Mouse (Mus musculus): ENCODE results near the gene Kif26b. TPM values are rescaled to one million over a fixed set of nuclear protein-coding genes. Genes with fewer than 3 reads are reported as not detected.

Gene Kif26b
- polyA plus RNA-seq, 1 experiment from 2014 or later = 2.9 TPM

- 0 out of 2 replicates have a peak, but pooled peaks cover 8% of the 10 kb centered on the region for H3K4me1 ChIP-seq
- ATAC-seq = no peak
- no peak overlapping the region for H3K4me3 ChIP-seq
- H3K27me3 ChIP-seq = no peaks in the 10 kb centered on the region
- no peaks in the 10 kb centered on the region for H3K36me3 ChIP-seq (ENCODE audit: poor library complexity, severe bottlenecking)
- no peak overlapping the region for H3K4me2 ChIP-seq
- no peak overlapping the region for H3K9ac ChIP-seq
- H3K9me3 ChIP-seq (replicated peaks) = no peaks in the 10 kb centered on the region
- no peak overlapping the region for H3K27ac ChIP-seq
- 84% methylated on average over 5 of the region's 5 CpGs for WGBS
Measured at GRCm38 (mm10) chr1:178847569-178847968, 318.6 kb downstream of the Kif26b start.

GRCm38 (mm10) chr1:178848380-178849106 lies 319.6 kb downstream of the Kif26b start:
- no peaks in the 10 kb centered on the region for H3K36me3 ChIP-seq (ENCODE audit: poor library complexity, severe bottlenecking)
- WGBS = 74% methylated on average over 5 of the region's 5 CpGs
- 0 out of 2 replicates have a peak, but pooled peaks cover 8% of the 10 kb centered on the region for H3K4me1 ChIP-seq
- H3K4me2 ChIP-seq = no peak overlapping the region
- H3K9ac ChIP-seq = no peak overlapping the region
- H3K27ac ChIP-seq = no peak overlapping the region
- peak; percentile 51 for ATAC-seq
- no peaks in the 10 kb centered on the region for H3K9me3 ChIP-seq (replicated peaks)
- H3K27me3 ChIP-seq = no peaks in the 10 kb centered on the region
- H3K4me3 ChIP-seq = no peak overlapping the region

GRCm38 (mm10) chr1:178850569-178850968 lies 321.6 kb downstream of the Kif26b start:
- Histone ChIP-seq H3K4me3 (no peak overlapping the region), H3K27ac (no peak overlapping the region), H3K4me2 (no peak overlapping the region), H3K36me3 (ENCODE audit: poor library complexity, severe bottlenecking) (no peaks in the 10 kb centered on the region), H3K9ac (no peak overlapping the region), H3K4me1 (peaks cover 17% of the 10 kb centered on the region), H3K27me3 (no peaks in the 10 kb centered on the region), H3K9me3 (replicated peaks) (no peaks in the 10 kb centered on the region)
- ATAC-seq = no peak
- WGBS = 32% methylated on average over 1 of the region's 1 CpGs

GRCm38 (mm10) chr1:178854936-178855335 lies 326.0 kb downstream of the Kif26b start:
- H3K4me3 ChIP-seq = no peak overlapping the region
- no peaks in the 10 kb centered on the region for H3K36me3 ChIP-seq (ENCODE audit: poor library complexity, severe bottlenecking)
- H3K4me2 ChIP-seq = no peak overlapping the region
- H3K27me3 ChIP-seq = no peaks in the 10 kb centered on the region
- WGBS = 89% methylated on average over 4 of the region's 4 CpGs
- no peak overlapping the region for H3K9ac ChIP-seq
- H3K9me3 ChIP-seq (replicated peaks) = no peaks in the 10 kb centered on the region
- peak overlapping the region; percentile 91 for H3K27ac ChIP-seq
- peaks cover 35% of the 10 kb centered on the region for H3K4me1 ChIP-seq
- no peak for ATAC-seq

GRCm38 (mm10) chr1:178855974-178856373 lies 327.0 kb downstream of the Kif26b start:
- Histone ChIP-seq H3K4me1 (peaks cover 40% of the 10 kb centered on the region), H3K27me3 (no peaks in the 10 kb centered on the region), H3K4me3 (no peak overlapping the region), H3K4me2 (peak overlapping the region; percentile 27), H3K36me3 (ENCODE audit: poor library complexity, severe bottlenecking) (no peaks in the 10 kb centered on the region), H3K9me3 (replicated peaks) (no peaks in the 10 kb centered on the region), H3K9ac (no peak overlapping the region), H3K27ac (peak overlapping the region; percentile 91)
- peak; percentile 94 for ATAC-seq
- WGBS = 9% methylated on average over 6 of the region's 6 CpGs

- Histone ChIP-seq H3K9ac (no peak overlapping the region), H3K27ac (peak overlapping the region; percentile 60), H3K4me2 (peak overlapping the region; percentile 18; the same call in 1 of the 2 replicates), H3K27me3 (0 out of 2 replicates have a peak, but pooled peaks cover under 1% of the 10 kb centered on the region), H3K4me1 (peaks cover 37% of the 10 kb centered on the region), H3K9me3 (replicated peaks) (no peaks in the 10 kb centered on the region), H3K36me3 (ENCODE audit: poor library complexity, severe bottlenecking) (no peaks in the 10 kb centered on the region), H3K4me3 (no peak overlapping the region)
- peak; percentile 48 for ATAC-seq
- 19% methylated on average over 8 of the region's 8 CpGs for WGBS
Measured at GRCm38 (mm10) chr1:178860671-178861391, 331.9 kb downstream of the Kif26b start.

GRCm38 (mm10) chr1:178861392-178861762 lies 332.5 kb downstream of the Kif26b start:
- Histone ChIP-seq H3K4me2 (no peak overlapping the region; the same call in 1 of the 2 replicates), H3K4me3 (no peak overlapping the region), H3K9ac (no peak overlapping the region), H3K4me1 (peaks cover 32% of the 10 kb centered on the region), H3K36me3 (ENCODE audit: poor library complexity, severe bottlenecking) (no peaks in the 10 kb centered on the region), H3K27ac (peak overlapping the region; percentile 60), H3K27me3 (0 out of 2 replicates have a peak, but pooled peaks cover 4% of the 10 kb centered on the region), H3K9me3 (replicated peaks) (no peaks in the 10 kb centered on the region)
- 51% methylated on average over 8 of the region's 8 CpGs for WGBS
- no peak for ATAC-seq

GRCm38 (mm10) chr1:178863756-178864155 lies 334.8 kb downstream of the Kif26b start:
- no peak for ATAC-seq
- Histone ChIP-seq H3K27ac (no peak overlapping the region), H3K4me2 (no peak overlapping the region), H3K4me1 (peaks cover 19% of the 10 kb centered on the region), H3K4me3 (no peak overlapping the region), H3K36me3 (ENCODE audit: poor library complexity, severe bottlenecking) (no peaks in the 10 kb centered on the region), H3K9me3 (replicated peaks) (no peaks in the 10 kb centered on the region), H3K9ac (no peak overlapping the region), H3K27me3 (0 out of 2 replicates have a peak, but pooled peaks cover 4% of the 10 kb centered on the region)
- 86% methylated on average over 6 of the region's 6 CpGs for WGBS

- Histone ChIP-seq H3K4me3 (no peak overlapping the region), H3K27me3 (0 out of 2 replicates have a peak, but pooled peaks cover 4% of the 10 kb centered on the region), H3K36me3 (ENCODE audit: poor library complexity, severe bottlenecking) (no peaks in the 10 kb centered on the region), H3K9me3 (replicated peaks) (no peaks in the 10 kb centered on the region), H3K9ac (no peak overlapping the region), H3K27ac (no peak overlapping the region), H3K4me2 (no peak overlapping the region), H3K4me1 (peaks cover 19% of the 10 kb centered on the region)
- 73% methylated on average over 4 of the region's 4 CpGs for WGBS
- no peak for ATAC-seq
Measured at GRCm38 (mm10) chr1:178864297-178864696, 335.4 kb downstream of the Kif26b start.

- no peaks in the 10 kb centered on the region for H3K9me3 ChIP-seq (replicated peaks)
- 0 out of 2 replicates have a peak, but pooled peaks cover 7% of the 10 kb centered on the region for H3K27me3 ChIP-seq
- no peaks in the 10 kb centered on the region for H3K36me3 ChIP-seq (ENCODE audit: poor library complexity, severe bottlenecking)
- no peak overlapping the region for H3K27ac ChIP-seq
- H3K4me3 ChIP-seq = no peak overlapping the region
- H3K4me1 ChIP-seq = peaks cover 2% of the 10 kb centered on the region; the same call in 1 of the 2 replicates
- ATAC-seq = no peak
- H3K4me2 ChIP-seq = no peak overlapping the region
- 93% methylated on average over 4 of the region's 4 CpGs for WGBS
- H3K9ac ChIP-seq = no peak overlapping the region
Measured at GRCm38 (mm10) chr1:178866757-178867156, 337.8 kb downstream of the Kif26b start.

GRCm38 (mm10) chr1:178871055-178871454 lies 342.1 kb downstream of the Kif26b start:
- no peak overlapping the region for H3K4me3 ChIP-seq
- H3K27ac ChIP-seq = no peak overlapping the region
- H3K36me3 ChIP-seq (ENCODE audit: poor library complexity, severe bottlenecking) = no peaks in the 10 kb centered on the region
- no peaks in the 10 kb centered on the region for H3K9me3 ChIP-seq (replicated peaks)
- no peak for ATAC-seq
- no peak overlapping the region for H3K4me2 ChIP-seq
- 72% methylated on average over 3 of the region's 3 CpGs for WGBS
- no peaks in the 10 kb centered on the region for H3K4me1 ChIP-seq
- peaks cover 4% of the 10 kb centered on the region; the same call in 1 of the 2 replicates for H3K27me3 ChIP-seq
- no peak overlapping the region for H3K9ac ChIP-seq

- Histone ChIP-seq H3K4me1 (0 out of 2 replicates have a peak, but pooled peaks cover 10% of the 10 kb centered on the region), H3K36me3 (ENCODE audit: poor library complexity, severe bottlenecking) (no peaks in the 10 kb centered on the region), H3K9ac (no peak overlapping the region), H3K27ac (no peak overlapping the region), H3K27me3 (peaks cover 5% of the 10 kb centered on the region; the same call in 1 of the 2 replicates), H3K9me3 (replicated peaks) (no peaks in the 10 kb centered on the region), H3K4me2 (no peak overlapping the region), H3K4me3 (no peak overlapping the region)
- WGBS = 52% methylated on average over 2 of the region's 2 CpGs
- ATAC-seq = no peak; the same call in 1 of the 2 replicates
Measured at GRCm38 (mm10) chr1:178876926-178877325, 348.0 kb downstream of the Kif26b start.
